Mouse (Mus musculus): ENCODE measurements around the gene Pde4b.
A peak's percentile ranks its signal among the peaks of the same experiment; 100 is the strongest.

DNA sequence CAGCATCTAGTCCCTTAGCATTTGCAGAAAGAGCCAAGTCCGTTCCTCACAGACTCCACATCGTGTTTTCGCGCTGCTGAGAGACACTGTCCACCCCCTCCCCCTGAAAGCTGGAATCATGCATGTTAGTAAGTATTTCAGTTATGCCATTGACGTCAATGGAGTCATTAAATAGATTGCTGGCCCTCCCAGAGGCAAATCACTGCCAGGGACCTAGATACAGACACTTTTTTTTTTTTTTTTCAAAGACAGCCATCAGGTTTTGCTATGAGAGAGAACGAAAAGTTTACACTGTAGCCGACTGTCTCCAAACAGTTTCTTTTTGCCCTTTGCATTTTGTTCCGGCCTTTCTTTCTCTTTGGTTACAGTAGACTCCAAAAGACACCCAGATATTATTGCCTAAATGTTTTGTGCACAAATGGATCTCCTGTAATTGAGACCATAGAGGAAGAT is 423.6 kb downstream of the Pde4b start:
- TF ChIP-seq POLR2A (IDR thresholded peaks at IDR 0.05; ENCODE audit: low read depth, low read length) (0 out of 2 replicates have a peak, but pooled peaks have one; percentile 10), CTCF (IDR thresholded peaks at IDR 0.05; ENCODE audit: borderline replicate concordance, insufficient read depth, low read length) (no peak)
